Mouse (Mus musculus) CH12F3 (cell line): ENCODE measurements around the gene Gabrr2.

ENCODE experiments used
- in situ Hi-C: fragments of 300-500 bp; cut with MboI; formaldehyde crosslinking; loops from 2 replicates; pipeline ENCODE4 v1.14.3; 2020; ENCODE audit warnings: low sequenced_read_pairs

The Gabrr2 gene

GRCm38 (mm10) chr4:33062981-33063380, at the start of gene Gabrr2:
TSS of gene Gabrr2 (plus strand) at chr4:33062999.
- in situ Hi-C loops, result no loop called here

GRCm38 (mm10) chr4:33018361-33018999, 44.3 kb upstream of the Gabrr2 start:
- in situ Hi-C loops, result no loop called here

GRCm38 (mm10) chr4:33024420-33024819, 38.4 kb upstream of the Gabrr2 start:
- in situ Hi-C loops, result no loop called here

GRCm38 (mm10) chr4:33029104-33029503, 33.7 kb upstream of the Gabrr2 start:
- in situ Hi-C loops, result no loop called here

- in situ Hi-C loops, result no loop called here
These were observed 32.3 kb upstream of the Gabrr2 start for GRCm38 (mm10) chr4:33030264-33031194.

GRCm38 (mm10) chr4:33031195-33031960, 31.4 kb upstream of the Gabrr2 start, which contains the start of gene Ube2j1:
TSS of gene Ube2j1 (plus strand) at chr4:33031416.
- in situ Hi-C loops, result no loop called here

- in situ Hi-C loops, result no loop called here
These were observed 30.8 kb upstream of the Gabrr2 start for GRCm38 (mm10) chr4:33032045-33032444.

- in situ Hi-C loops, result no loop called here
These were observed 29.3 kb upstream of the Gabrr2 start for GRCm38 (mm10) chr4:33033515-33033914.

- in situ Hi-C loops, result no loop called here
These were observed 23.0 kb upstream of the Gabrr2 start for GRCm38 (mm10) chr4:33039826-33040225.

GRCm38 (mm10) chr4:33049601-33050000, 13.2 kb upstream of the Gabrr2 start:
- in situ Hi-C loops, result no loop called here

- in situ Hi-C loops, result no loop called here
These were observed 10.7 kb upstream of the Gabrr2 start for GRCm38 (mm10) chr4:33052055-33052454.

GRCm38 (mm10) chr4:33052650-33053049, 10.1 kb upstream of the Gabrr2 start:
- in situ Hi-C loops, result no loop called here

GRCm38 (mm10) chr4:33054426-33054825, 8.4 kb upstream of the Gabrr2 start:
- in situ Hi-C loops, result no loop called here

GRCm38 (mm10) chr4:33056317-33056716, 6.5 kb upstream of the Gabrr2 start:
- in situ Hi-C loops, result no loop called here

- in situ Hi-C loops, result no loop called here
These were observed 4.7 kb upstream of the Gabrr2 start for GRCm38 (mm10) chr4:33057890-33058687.

GRCm38 (mm10) chr4:33061158-33061557, 1.6 kb upstream of the Gabrr2 start:
- in situ Hi-C loops, result no loop called here

GRCm38 (mm10) chr4:33064986-33065385, 2.2 kb downstream of the Gabrr2 start:
- in situ Hi-C loops, result no loop called here

GRCm38 (mm10) chr4:33066223-33066960, 3.6 kb downstream of the Gabrr2 start:
- in situ Hi-C loops, result no loop called here

GRCm38 (mm10) chr4:33067331-33067730, 4.5 kb downstream of the Gabrr2 start:
- in situ Hi-C loops, result no loop called here

GRCm38 (mm10) chr4:33067826-33068225, 5.0 kb downstream of the Gabrr2 start:
- in situ Hi-C loops, result no loop called here
